Mouse (Mus musculus) neural tube, embryonic 11.5 days (tissue): Measurements from ENCODE around the gene Olfr685. TPM values are rescaled to one million over a fixed set of nuclear protein-coding genes. Genes with fewer than 3 reads are reported as not detected.

ENCODE experiments used
- ATAC-seq: fragments of 200-750 bp; cut with Nextera tagmentation; 2 replicates; pipeline ENCODE4 v1.8.0; 2017; ENCODE audit warnings: moderate number of reproducible peaks, mild to moderate bottlenecking, moderate TSS enrichment, moderate library complexity; ENCODE audit not compliant: insufficient read depth, low FRiP score, low TSS enrichment
- DNase-seq: peaks from one replicate; pipeline ENCODE4 v3.0.0-alpha.2; 2015; ENCODE audit warnings: low spot score
- H3K27ac ChIP-seq: fragments of 300-500 bp; sonication (generic); 2 replicates; pipeline ENCODE4 v1.5.1; 2014; ENCODE audit warnings: low read depth, mild to moderate bottlenecking, low read length
- H3K27me3 ChIP-seq: fragments of 300-500 bp; sonication (generic); 2 replicates; pipeline ENCODE4 v1.6.1; 2014; ENCODE audit warnings: mild to moderate bottlenecking, low read length, mixed read lengths; ENCODE audit not compliant: control insufficient read depth, insufficient read depth
- H3K36me3 ChIP-seq: fragments of 300-500 bp; sonication (generic); 2 replicates; pipeline ENCODE4 v1.6.1; 2014; ENCODE audit warnings: mild to moderate bottlenecking, low read length, moderate library complexity, mixed read lengths; ENCODE audit not compliant: control insufficient read depth, insufficient read depth
- H3K4me1 ChIP-seq: fragments of 300-500 bp; sonication (generic); 2 replicates; pipeline ENCODE4 v1.6.1; 2014; ENCODE audit warnings: low read length, mixed read lengths; ENCODE audit not compliant: control insufficient read depth, insufficient read depth
- H3K4me2 ChIP-seq: fragments of 300-500 bp; sonication (generic); 2 replicates; pipeline ENCODE4 v1.6.1; 2014; ENCODE audit warnings: low read depth, mild to moderate bottlenecking, moderate library complexity
- H3K4me3 ChIP-seq: fragments of 300-500 bp; sonication (generic); 2 replicates; pipeline ENCODE4 v1.5.1; 2014; ENCODE audit warnings: low read depth, low read length
- H3K9ac ChIP-seq: fragments of 300-500 bp; sonication (generic); 2 replicates; pipeline ENCODE4 v1.6.1; 2014; ENCODE audit warnings: mild to moderate bottlenecking, low read length
- H3K9me3 ChIP-seq: fragments of 300-500 bp; sonication (generic); 2 replicates; pipeline ENCODE4 v1.6.1; 2016; ENCODE audit warnings: low read length; ENCODE audit not compliant: control insufficient read depth
- WGBS: fragments of 180-500 bp; shearing (Covaris S2); extraction: QIAGEN DNeasy Blood & Tissue Kit; methylation state at CpG from one replicate; pipeline ENCODE4 v1.1.7; 2014; 5-methylcytosine and 5-hydroxymethylcytosine counted together
- polyA plus RNA-seq: library from polyadenylated mRNA; unstranded; fragments of >200 nt; fragmentation: Nextera tagmentation; extraction: Ambion mirVana; gene quantifications from 2 replicates; pipeline ENCODE4 v1.2.1, GENCODE M21; 2014

The Olfr685 gene
- polyA plus RNA-seq, 1 experiment from 2014 or later, result not detected

DNA sequence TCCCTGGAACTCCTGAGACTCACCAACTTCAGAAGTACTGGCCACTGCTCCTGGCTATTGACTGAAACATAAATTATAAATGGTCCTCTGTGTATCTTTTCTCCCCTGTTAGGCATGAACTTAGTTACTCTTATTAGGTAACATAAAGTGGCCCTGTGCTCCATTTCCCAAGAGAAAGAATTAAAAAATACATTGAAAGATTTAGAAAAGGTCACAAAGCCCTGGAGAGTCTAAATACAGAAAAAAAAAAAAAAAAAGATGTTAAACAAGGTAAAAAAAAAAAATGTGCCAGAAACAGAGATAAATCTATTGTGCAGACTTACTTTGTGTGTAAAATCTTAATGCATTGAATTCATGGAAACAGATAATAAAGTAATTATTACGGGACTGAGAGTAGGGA is 22.3 kb downstream of the Olfr685 start, which contains the start of gene Olfr684:
Gene Olfr684 (minus strand): TSS at position 101 of the 400 bp plus-strand sequence.
- ATAC-seq, result no peak
- Histone ChIP-seq H3K27me3 (no peaks in the 10 kb centered on the region), H3K4me1 (no peaks in the 10 kb centered on the region), H3K4me3 (no peak within 1 kb of the TSS), H3K9me3 (no peaks in the 10 kb centered on the region), H3K4me2 (no peak within 1 kb of the TSS), H3K9ac (no peak within 1 kb of the TSS), H3K27ac (no peak within 1 kb of the TSS), H3K36me3 (no peaks in the 10 kb centered on the region)
- WGBS, result 63% methylated on average over 1 of the region's 1 CpGs
- no peak for DNase-seq

GRCm38 (mm10) chr7:105146912-105147311 is 38.9 kb downstream of the Olfr685 start, which contains the start of gene Olfr683:
Gene Olfr683 (minus strand): TSS chr7:105147012.
- Histone ChIP-seq H3K9ac (no peak within 1 kb of the TSS), H3K27me3 (no peaks in the 10 kb centered on the region), H3K4me3 (no peak within 1 kb of the TSS), H3K36me3 (no peaks in the 10 kb centered on the region), H3K27ac (no peak within 1 kb of the TSS), H3K4me1 (no peaks in the 10 kb centered on the region), H3K4me2 (no peak within 1 kb of the TSS), H3K9me3 (no peaks in the 10 kb centered on the region)
- DNase-seq (no peak), ATAC-seq (no peak)
- WGBS, result 66% methylated on average over 1 of the region's 1 CpGs

DNA sequence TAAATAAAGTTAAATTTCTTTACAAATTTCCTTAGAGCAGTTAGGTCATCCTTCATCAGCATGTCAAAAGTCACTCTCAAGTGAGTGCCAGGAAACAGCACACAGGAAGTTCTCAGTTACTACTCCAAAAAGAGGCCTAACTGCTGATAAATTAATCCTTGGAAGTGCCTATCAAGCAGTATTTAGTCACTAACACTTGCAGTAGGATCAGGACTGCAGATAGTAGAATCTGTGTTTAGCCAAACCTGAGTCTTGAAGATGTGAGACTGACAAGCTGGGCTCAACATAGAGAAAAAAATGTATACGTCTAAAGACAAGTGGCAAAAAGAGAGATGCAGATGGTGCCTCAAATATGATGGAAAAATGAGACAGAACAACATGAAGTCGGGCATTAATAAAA is 44.5 kb downstream of the Olfr685 start:
- no peaks in the 10 kb centered on the region for H3K36me3 ChIP-seq
- H3K27me3 ChIP-seq, result no peaks in the 10 kb centered on the region
- DNase-seq, result no peak
- H3K27ac ChIP-seq, result no peak overlapping the region
- ATAC-seq, result no peak
- no peak overlapping the region for H3K4me2 ChIP-seq
- H3K9ac ChIP-seq, result no peak overlapping the region
- H3K4me1 ChIP-seq, result no peaks in the 10 kb centered on the region
- no peaks in the 10 kb centered on the region for H3K9me3 ChIP-seq
- no peak overlapping the region for H3K4me3 ChIP-seq
- 85% methylated on average over 2 of the region's 2 CpGs for WGBS

Other genes starting within 250 kb of the Olfr685 start
- not detected in 2 replicates for gene Olfr670, start 223.4 kb downstream of the Olfr685 start, polyA plus RNA-seq
- not detected in 2 replicates for gene Olfr671, start 206.9 kb downstream of the Olfr685 start, polyA plus RNA-seq
- gene Olfr672, start 184.0 kb downstream of the Olfr685 start, polyA plus RNA-seq, result not detected in 2 replicates
- gene Olfr675, start 157.6 kb downstream of the Olfr685 start, polyA plus RNA-seq, result not detected in 2 replicates
- not detected in 2 replicates for gene Olfr676, start 153.3 kb downstream of the Olfr685 start, polyA plus RNA-seq
- gene Olfr677, start 134.6 kb downstream of the Olfr685 start, polyA plus RNA-seq, result not detected in 2 replicates
- not detected in 2 replicates for gene Olfr678, start 121.5 kb downstream of the Olfr685 start, polyA plus RNA-seq
- not detected in 2 replicates for gene Olfr679, start 104.8 kb downstream of the Olfr685 start, polyA plus RNA-seq
- gene Olfr680-ps1, start 93.2 kb downstream of the Olfr685 start, polyA plus RNA-seq, result not detected in 2 replicates
- not detected in 2 replicates for gene Olfr681, start 69.2 kb downstream of the Olfr685 start, polyA plus RNA-seq
- gene Olfr683, start 39.0 kb downstream of the Olfr685 start, polyA plus RNA-seq, result not detected in 2 replicates
- not detected in 2 replicates for gene Olfr684, start 22.4 kb downstream of the Olfr685 start, polyA plus RNA-seq
- gene Olfr686, start 21.5 kb upstream of the Olfr685 start, polyA plus RNA-seq, result not detected in 2 replicates
- gene Olfr688, start 102.1 kb upstream of the Olfr685 start, polyA plus RNA-seq, result not detected in 2 replicates
- not detected in 2 replicates for gene Olfr689, start 125.2 kb upstream of the Olfr685 start, polyA plus RNA-seq
- gene Olfr690, start 148.1 kb upstream of the Olfr685 start, polyA plus RNA-seq, result not detected in 2 replicates
- not detected in 2 replicates for gene Olfr691, start 156.3 kb upstream of the Olfr685 start, polyA plus RNA-seq
- not detected in 2 replicates for gene Olfr692, start 182.2 kb upstream of the Olfr685 start, polyA plus RNA-seq
- gene Gm5901, start 189.0 kb upstream of the Olfr685 start, polyA plus RNA-seq, result not detected in 2 replicates
- 33.0 and 36.1 TPM in 2 replicates for gene Fam160a2, start 214.0 kb upstream of the Olfr685 start, polyA plus RNA-seq
- gene Cnga4, start 218.6 kb upstream of the Olfr685 start, polyA plus RNA-seq, result not detected in 2 replicates
- gene Cckbr, start 239.7 kb upstream of the Olfr685 start, polyA plus RNA-seq, result not detected in 2 replicates